Mouse (Mus musculus) forebrain, postnatal 0 days (tissue): ENCODE data around the gene Tent5c. TPM values are rescaled to one million over a fixed set of nuclear protein-coding genes. Genes with fewer than 3 reads are reported as not detected.

Experiments
- ATAC-seq: fragments of 200-750 bp; cut with Nextera tagmentation; 2 replicates; pipeline ENCODE4 v1.8.0; 2017; ENCODE audit warnings: mild to moderate bottlenecking, moderate library complexity
- DNase-seq: peaks from one replicate; pipeline ENCODE4 v3.0.0-alpha.2; 2015
- H3K27ac ChIP-seq: fragments of 300-500 bp; sonication (generic); 2 replicates; pipeline ENCODE4 v1.5.1; 2014; ENCODE audit warnings: low read depth, mild to moderate bottlenecking, antibody characterized with exemption, low read length, moderate library complexity, mixed read lengths
- H3K27me3 ChIP-seq: fragments of 300-500 bp; sonication (generic); 2 replicates; pipeline ENCODE4 v1.6.1; 2014; ENCODE audit warnings: mild to moderate bottlenecking, low read length, mixed read lengths; ENCODE audit not compliant: insufficient read depth
- H3K36me3 ChIP-seq: fragments of 300-500 bp; sonication (generic); 2 replicates; pipeline ENCODE4 v1.6.1; 2014; ENCODE audit warnings: mild to moderate bottlenecking, moderate library complexity; ENCODE audit not compliant: insufficient read depth
- H3K4me1 ChIP-seq: fragments of 300-500 bp; sonication (generic); 2 replicates; pipeline ENCODE4 v1.6.1; 2014; ENCODE audit warnings: antibody characterized with exemption; ENCODE audit not compliant: insufficient read depth
- H3K4me2 ChIP-seq: fragments of 300-500 bp; sonication (generic); 2 replicates; pipeline ENCODE4 v1.6.1; 2014; ENCODE audit warnings: low read depth, mild to moderate bottlenecking, moderate library complexity
- H3K4me3 ChIP-seq: fragments of 300-500 bp; sonication (generic); 2 replicates; pipeline ENCODE4 v1.5.1; 2014; ENCODE audit warnings: low read depth, low read length, mixed read lengths
- H3K9ac ChIP-seq: fragments of 300-500 bp; sonication (generic); 2 replicates; pipeline ENCODE4 v1.6.1; 2014; ENCODE audit warnings: mild to moderate bottlenecking
- H3K9me3 ChIP-seq: fragments of 300-500 bp; sonication (generic); 2 replicates; pipeline ENCODE4 v1.6.1; 2016; ENCODE audit warnings: low read length
- CTCF ChIP-seq: sonication (generic); IDR thresholded peaks from 2 replicates; pipeline ENCODE4 v1.5.1; 2016; ENCODE audit warnings: antibody characterized with exemption, control low read depth, low read depth
- WGBS: fragments of 180-500 bp; shearing (Covaris S2); extraction: QIAGEN DNeasy Blood & Tissue Kit; methylation state at CpG from one replicate; pipeline ENCODE4 v1.1.7; 2014; 5-methylcytosine and 5-hydroxymethylcytosine counted together
- polyA plus RNA-seq: library from polyadenylated mRNA; unstranded; fragments of >200 nt; fragmentation: Nextera tagmentation; extraction: Ambion mirVana; gene quantifications from 2 replicates; pipeline ENCODE4 v1.2.1, GENCODE M21; 2015
- total RNA-seq: library from RNA; depleted of rRNA; stranded (reverse); fragments of >200 nt; gene quantifications from 2 replicates; pipeline ENCODE4 v1.2.3, GENCODE M21; 2014

Tent5c gene
- total and polyA plus RNA-seq, 2 experiments from 2014 or later = 1.1 to 1.9 TPM

DNA sequence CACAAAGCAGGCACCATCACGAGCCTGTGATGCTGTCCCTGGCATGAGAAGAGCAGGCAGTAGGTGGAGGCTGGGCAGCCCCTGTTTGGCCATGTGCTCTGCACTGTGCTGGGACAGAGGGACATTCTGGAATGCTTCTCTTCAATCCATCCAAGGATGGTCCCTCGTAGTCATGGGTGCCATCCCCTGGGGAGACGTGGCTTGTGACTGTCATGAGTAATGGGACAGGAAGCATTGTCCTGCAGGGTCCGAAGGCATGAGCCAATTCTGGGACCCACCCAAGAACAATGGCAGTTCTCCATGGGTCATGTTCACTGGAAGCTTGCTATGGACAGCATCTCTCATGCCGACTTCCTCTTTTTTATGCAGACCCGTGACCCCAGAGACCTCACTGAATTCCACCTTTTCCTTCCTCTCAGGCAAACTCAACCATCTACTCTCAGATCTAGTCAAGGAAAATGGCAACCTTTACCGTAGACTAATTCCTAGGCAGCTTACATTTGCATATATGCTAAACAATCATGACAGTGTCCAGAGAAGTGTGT, 41.2 kb upstream of the Tent5c start:
- Histone ChIP-seq H3K9me3 (no peaks in the 10 kb centered on the region), H3K27ac (no peak overlapping the region), H3K4me2 (no peak overlapping the region), H3K9ac (no peak overlapping the region), H3K4me1 (no peaks in the 10 kb centered on the region), H3K4me3 (no peak overlapping the region), H3K27me3 (no peaks in the 10 kb centered on the region), H3K36me3 (no peaks in the 10 kb centered on the region)
- DNase-seq (no peak), ATAC-seq (no peak)
- no peak for TF ChIP-seq CTCF
- WGBS = 88% methylated on average over 7 of the region's 7 CpGs

DNA sequence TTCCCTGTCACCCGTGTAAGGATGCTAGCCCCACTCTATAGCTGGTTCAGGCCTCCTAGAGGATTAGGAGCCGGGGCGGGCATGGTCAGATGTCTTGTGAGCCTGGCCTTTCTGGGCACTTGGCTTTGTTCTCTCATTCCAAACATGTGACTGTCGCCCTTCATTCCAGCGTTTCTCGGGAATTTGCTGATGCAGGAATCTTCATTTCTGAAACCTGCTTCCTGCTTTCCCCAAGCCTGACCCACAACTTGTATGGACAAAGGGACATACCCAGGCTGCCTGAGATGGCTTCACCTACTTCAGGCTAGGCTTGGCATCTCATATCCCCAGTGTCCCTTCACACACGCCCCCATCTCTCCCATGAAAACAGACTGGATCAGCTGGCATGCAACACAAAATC, 33.5 kb upstream of the Tent5c start:
- DNase-seq = no peak
- H3K4me2 ChIP-seq = no peak overlapping the region
- no peaks in the 10 kb centered on the region for H3K27me3 ChIP-seq
- no peak overlapping the region for H3K27ac ChIP-seq
- H3K9me3 ChIP-seq = no peaks in the 10 kb centered on the region
- ATAC-seq = no peak
- H3K4me3 ChIP-seq = no peak overlapping the region
- no peak overlapping the region for H3K9ac ChIP-seq
- WGBS = 80% methylated on average over 7 of the region's 7 CpGs
- H3K36me3 ChIP-seq = no peaks in the 10 kb centered on the region
- no peak for TF ChIP-seq CTCF
- no peaks in the 10 kb centered on the region for H3K4me1 ChIP-seq

DNA sequence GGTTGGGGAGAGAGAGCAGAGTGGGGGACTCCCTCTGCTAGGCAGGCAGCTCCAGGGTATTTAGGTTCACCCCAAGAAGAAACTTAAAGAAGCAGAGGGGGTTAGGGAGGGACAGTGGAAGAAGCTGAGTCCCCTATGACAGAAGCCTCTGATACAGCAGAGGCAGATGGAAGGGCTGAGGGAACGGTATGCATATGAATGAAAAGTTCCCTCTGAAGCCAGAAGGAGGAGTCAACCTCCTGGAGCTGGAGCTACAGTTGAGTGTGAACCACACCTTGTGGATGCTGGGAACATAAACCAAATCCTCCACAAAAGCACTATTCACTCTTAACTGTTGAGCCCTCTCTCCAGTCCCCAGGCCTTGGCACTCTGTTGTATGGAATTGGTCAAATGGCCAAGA, 32.5 kb upstream of the Tent5c start:
- DNase-seq (no peak), ATAC-seq (no peak)
- 40% methylated on average over 1 of the region's 1 CpGs for WGBS
- H3K4me2 ChIP-seq = no peak overlapping the region
- H3K27me3 ChIP-seq = no peaks in the 10 kb centered on the region
- no peak for TF ChIP-seq CTCF
- H3K4me1 ChIP-seq = no peaks in the 10 kb centered on the region
- no peaks in the 10 kb centered on the region for H3K9me3 ChIP-seq
- H3K4me3 ChIP-seq = no peak overlapping the region
- H3K27ac ChIP-seq = no peak overlapping the region
- no peak overlapping the region for H3K9ac ChIP-seq
- H3K36me3 ChIP-seq = no peaks in the 10 kb centered on the region

DNA sequence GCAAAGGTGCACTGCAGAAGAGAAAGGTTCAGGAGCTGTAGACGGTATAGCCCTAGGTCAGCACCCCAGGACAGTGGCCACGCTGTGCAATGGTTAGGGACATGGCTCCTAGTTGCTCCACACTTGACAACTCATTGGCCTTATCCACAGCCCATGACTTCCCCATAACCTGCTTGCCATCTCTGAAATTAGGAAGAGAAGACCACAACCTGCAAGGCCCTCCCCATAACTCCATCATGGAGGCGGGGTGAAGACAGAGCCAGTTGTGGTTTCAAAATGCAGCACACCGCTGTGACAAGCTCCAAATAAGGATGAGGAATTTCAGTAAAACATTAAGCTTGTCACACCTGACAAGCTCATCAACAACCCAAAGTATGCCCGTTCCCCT, 26.6 kb upstream of the Tent5c start:
- 96% methylated on average over 5 of the region's 5 CpGs for WGBS
- DNase-seq (no peak), ATAC-seq (no peak)
- Histone ChIP-seq H3K4me2 (no peak overlapping the region), H3K4me1 (no peaks in the 10 kb centered on the region), H3K9ac (no peak overlapping the region), H3K27ac (no peak overlapping the region), H3K4me3 (no peak overlapping the region), H3K36me3 (no peaks in the 10 kb centered on the region), H3K9me3 (no peaks in the 10 kb centered on the region), H3K27me3 (no peaks in the 10 kb centered on the region)
- TF ChIP-seq CTCF = no peak

DNA sequence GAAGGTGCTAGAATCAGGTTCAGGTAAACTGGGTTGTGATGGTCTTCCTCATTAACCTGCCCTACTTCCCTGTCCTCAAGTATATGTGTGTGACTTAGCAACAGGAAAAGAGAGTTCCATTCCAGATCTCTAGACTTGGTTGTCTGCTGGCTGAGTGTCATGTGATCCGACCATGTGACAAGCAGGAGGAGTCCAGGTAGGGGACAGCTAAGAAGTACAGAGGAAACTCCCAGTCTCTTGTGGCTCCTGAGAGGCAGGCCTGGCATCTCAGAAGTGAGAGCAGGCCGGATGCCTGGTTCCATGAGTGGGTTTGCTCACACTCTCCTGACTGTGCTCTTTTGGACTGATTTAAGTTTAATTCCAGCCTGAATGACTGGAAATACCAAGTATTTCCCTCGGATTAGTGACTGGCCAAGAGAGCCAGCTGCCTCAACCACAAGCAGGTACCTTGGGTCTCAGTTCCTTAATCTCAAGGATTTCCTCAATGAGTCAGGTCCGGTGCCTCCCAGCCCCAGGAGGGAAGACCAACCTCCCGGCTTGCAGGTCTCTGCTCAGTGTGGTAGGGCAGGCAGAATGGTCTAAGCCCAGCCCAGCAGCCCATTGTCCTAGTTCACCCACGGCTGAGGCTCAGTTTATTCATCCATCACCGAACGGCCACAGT, 26.1 kb upstream of the Tent5c start:
- ATAC-seq (no peak), DNase-seq (no peak)
- no peaks in the 10 kb centered on the region for H3K9me3 ChIP-seq
- H3K4me3 ChIP-seq = no peak overlapping the region
- H3K9ac ChIP-seq = no peak overlapping the region
- H3K4me1 ChIP-seq = no peaks in the 10 kb centered on the region
- H3K4me2 ChIP-seq = no peak overlapping the region
- H3K36me3 ChIP-seq = no peaks in the 10 kb centered on the region
- no peak overlapping the region for H3K27ac ChIP-seq
- WGBS = 66% methylated on average over 8 of the region's 8 CpGs
- TF ChIP-seq CTCF = no peak
- H3K27me3 ChIP-seq = no peaks in the 10 kb centered on the region

DNA sequence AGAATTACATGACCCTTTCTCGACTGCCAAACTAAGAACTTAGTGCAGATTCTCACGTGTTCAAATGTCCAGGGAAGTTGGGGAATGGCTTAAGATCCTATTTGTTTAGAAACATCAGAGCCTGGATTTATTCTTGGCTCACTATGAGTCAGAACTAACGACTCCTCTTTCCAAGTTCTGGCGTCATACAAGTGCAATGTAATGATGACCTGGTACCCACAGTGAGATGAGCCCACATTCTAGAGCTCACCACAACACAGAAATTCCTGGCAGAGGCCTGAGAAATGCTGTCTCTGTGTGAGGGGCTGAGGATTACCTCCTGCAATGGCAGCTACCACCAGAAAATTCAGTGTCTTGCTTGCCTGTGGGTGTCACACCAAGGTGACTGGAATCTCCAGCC, 18.1 kb upstream of the Tent5c start:
- H3K4me3 ChIP-seq = no peak overlapping the region
- no peak overlapping the region for H3K27ac ChIP-seq
- no peaks in the 10 kb centered on the region for H3K27me3 ChIP-seq
- no peak for TF ChIP-seq CTCF
- no peaks in the 10 kb centered on the region for H3K36me3 ChIP-seq
- H3K9me3 ChIP-seq = no peaks in the 10 kb centered on the region
- ATAC-seq (no peak), DNase-seq (no peak)
- 79% methylated on average over 4 of the region's 4 CpGs for WGBS
- no peak overlapping the region for H3K9ac ChIP-seq
- no peak overlapping the region for H3K4me2 ChIP-seq
- H3K4me1 ChIP-seq = no peaks in the 10 kb centered on the region

DNA sequence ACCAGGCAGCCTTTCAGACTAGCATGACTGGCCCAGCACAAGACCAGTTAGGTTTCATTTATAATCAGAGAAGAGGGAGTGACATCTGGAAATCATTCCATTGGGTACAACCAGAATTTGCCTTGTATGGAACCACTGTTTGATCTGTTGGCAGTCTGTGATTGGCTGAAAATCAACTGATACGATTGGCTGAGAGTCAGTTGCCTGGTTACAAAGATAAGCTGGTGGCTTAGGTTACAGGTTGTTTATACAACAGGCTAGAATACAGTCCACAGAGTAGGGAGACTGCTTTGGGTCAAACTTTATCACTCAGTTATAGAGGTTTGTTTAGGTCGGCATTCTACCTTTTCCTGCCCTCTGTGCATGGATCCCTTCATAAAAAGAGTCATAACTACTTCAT, 17.6 kb upstream of the Tent5c start:
- H3K9ac ChIP-seq = no peak overlapping the region
- H3K4me2 ChIP-seq = no peak overlapping the region
- no peaks in the 10 kb centered on the region for H3K9me3 ChIP-seq
- no peaks in the 10 kb centered on the region for H3K36me3 ChIP-seq
- no peaks in the 10 kb centered on the region for H3K27me3 ChIP-seq
- no peak for TF ChIP-seq CTCF
- WGBS = 89% methylated on average over 2 of the region's 2 CpGs
- ATAC-seq (no peak), DNase-seq (no peak)
- no peaks in the 10 kb centered on the region for H3K4me1 ChIP-seq
- no peak overlapping the region for H3K4me3 ChIP-seq
- H3K27ac ChIP-seq = no peak overlapping the region
